Comparison of ENCODE assay signal across 8 mouse cellular contexts in the genomic region with DNA sequence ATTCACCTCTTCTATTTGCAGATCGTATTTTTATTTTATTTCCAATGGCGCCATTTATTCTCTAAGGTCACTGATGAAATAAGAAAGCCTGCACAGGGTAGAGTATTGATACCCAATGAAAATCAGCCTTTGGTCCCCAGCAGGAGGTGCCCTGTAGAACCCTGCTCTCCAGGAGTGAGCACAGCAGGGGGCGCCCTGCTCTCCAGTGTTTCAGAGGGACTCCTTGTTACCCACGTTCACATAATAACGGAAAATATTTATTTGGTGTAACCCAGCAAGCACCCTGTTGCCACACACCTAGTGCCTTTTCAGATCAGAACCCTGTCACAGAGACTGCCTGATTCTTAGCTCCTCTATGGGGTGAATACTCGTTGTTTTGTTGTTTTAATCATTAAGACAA. TPM values are rescaled to one million over a fixed set of nuclear protein-coding genes. Genes with fewer than 3 reads are reported as not detected.
A peak's percentile ranks its signal among the peaks of the same experiment; 100 is the strongest.
DNase-seq lines count a peak whose midpoint lies in the region; ATAC-seq and TF ChIP-seq lines count a peak whose summit lies in the region.

No protein-coding gene starts in this region.

- 61% methylated on average over 6 of the region's 6 CpGs for WGBS in cerebellum, adult 2 months
- 37% methylated on average over 6 of the region's 6 CpGs for WGBS in heart, embryonic 12.5 days
- 43% methylated on average over 6 of the region's 6 CpGs for WGBS in lung, embryonic 16.5 days

- peaks cover 6% of the 10 kb centered on the region for H3K9me3 ChIP-seq in G1E (replicated peaks)
- no peaks in the 10 kb centered on the region; the same call in 1 of the 2 replicates for H3K9me3 ChIP-seq in heart, embryonic 12.5 days (replicated peaks)
- H3K9me3 ChIP-seq in lung, embryonic 16.5 days (ENCODE audit: control insufficient read depth, low read length), result no peaks in the 10 kb centered on the region

- no peak overlapping the region for H3K27ac ChIP-seq in cerebellum, adult 2 months (ENCODE audit: insufficient read depth, low read length)
- peak overlapping the region; percentile 100 for H3K27ac ChIP-seq in heart, embryonic 12.5 days (ENCODE audit: poor library complexity, severe bottlenecking)
- H3K27ac ChIP-seq in lung, embryonic 16.5 days (ENCODE audit: low read length), result peak overlapping the region; percentile 98

- H3K4me3 ChIP-seq in cerebellum, adult 2 months (replicated peaks; ENCODE audit: insufficient read depth, low read depth, low read length), result no peak overlapping the region
- no peak overlapping the region; the same call in 1 of the 2 replicates for H3K4me3 ChIP-seq in G1E (ENCODE audit: low read depth, low read length)
- no peak overlapping the region for H3K4me3 ChIP-seq in heart, embryonic 12.5 days
- H3K4me3 ChIP-seq in lung, embryonic 16.5 days (ENCODE audit: low read length), result no peak overlapping the region

- H3K4me1 ChIP-seq in cerebellum, adult 2 months (ENCODE audit: control insufficient read depth, insufficient read depth, low read length), result peaks cover 22% of the 10 kb centered on the region
- H3K4me1 ChIP-seq in G1E (ENCODE audit: insufficient read depth, low read depth, low read length), result peaks cover 52% of the 10 kb centered on the region
- peaks cover 38% of the 10 kb centered on the region for H3K4me1 ChIP-seq in heart, embryonic 12.5 days (replicated peaks)
- peaks cover 35% of the 10 kb centered on the region for H3K4me1 ChIP-seq in lung, embryonic 16.5 days (replicated peaks; ENCODE audit: control insufficient read depth, insufficient read depth, low read length)

- H3K27me3 ChIP-seq in cerebellum, adult 2 months (ENCODE audit: control insufficient read depth, insufficient read depth, low read length), result no peaks in the 10 kb centered on the region
- H3K27me3 ChIP-seq in G1E (ENCODE audit: insufficient read depth, low read length), result no peaks in the 10 kb centered on the region
- H3K27me3 ChIP-seq in heart, embryonic 12.5 days (replicated peaks), result no peaks in the 10 kb centered on the region
- H3K27me3 ChIP-seq in lung, embryonic 16.5 days (ENCODE audit: control insufficient read depth, insufficient read depth, low read depth, low read length), result no peaks in the 10 kb centered on the region

- peak; percentile 43; the same call in 1 of the 2 replicates for ATAC-seq in G1E (ENCODE audit: extremely low read depth, insufficient number of reproducible peaks, low FRiP score, poor library complexity, severe bottlenecking)
- ATAC-seq in common myeloid progenitor, adult 5-6 weeks (replicated peaks; ENCODE audit: low read depth, poor library complexity, severe bottlenecking), result peak; percentile 37
- ATAC-seq in heart, embryonic 12.5 days (ENCODE audit: insufficient number of reproducible peaks, low FRiP score), result no peak
- no peak for ATAC-seq in lung, embryonic 16.5 days (ENCODE audit: low read depth)

- H3K4me2 ChIP-seq in heart, embryonic 12.5 days, result no peak overlapping the region
- H3K4me2 ChIP-seq in lung, embryonic 16.5 days (ENCODE audit: low read depth, low read length), result no peak overlapping the region

- 0 out of 2 replicates have a peak overlapping the region, but pooled peaks have one; percentile 87 for H3K9ac ChIP-seq in heart, embryonic 12.5 days
- no peak overlapping the region for H3K9ac ChIP-seq in lung, embryonic 16.5 days (ENCODE audit: low read length)

- peak; percentile 47 to 53 for DNase-seq in cerebellum, adult 2 months
- DNase-seq in cerebellum, adult 11 months, result no peak
- DNase-seq in G1E (ENCODE audit: low spot score), result peak; percentile 42
- peak; percentile 84 for DNase-seq in kidney, postnatal 25 days
- peak; percentile 69 for DNase-seq in spleen, adult 12 weeks (ENCODE audit: low spot score)

- TF ChIP-seq CTCF in cerebellum, adult 2 months (IDR thresholded peaks at IDR 0.05; ENCODE audit: borderline replicate concordance, insufficient read depth, low read depth, low read length), result peak; percentile 22; the same call in 1 of the 2 replicates
- peak; percentile 37; the same call in 1 of the 2 replicates for TF ChIP-seq CTCF in G1E (IDR thresholded peaks at IDR 0.05; ENCODE audit: low read depth, low read length)

- H3K36me3 ChIP-seq in G1E (replicated peaks), result peaks cover 49% of the 10 kb centered on the region
- H3K36me3 ChIP-seq in heart, embryonic 12.5 days, result peaks cover 22% of the 10 kb centered on the region
- H3K36me3 ChIP-seq in lung, embryonic 16.5 days (ENCODE audit: control insufficient read depth, insufficient read depth, low read length), result no peaks in the 10 kb centered on the region

- TF ChIP-seq POLR2A in cerebellum, adult 2 months (IDR thresholded peaks at IDR 0.05; ENCODE audit: borderline replicate concordance, insufficient read depth, low read length), result no peak

RNA-seq across cellular contexts. Expression of a gene that starts 11.3 kb away (rescaled TPM):
- 42.0 and 42.4 TPM in 2 replicates for polyA plus RNA-seq in cerebellum, adult 2 months (2012; rRNA removed)
- 231 and 246 TPM in 2 replicates for total RNA-seq in G1E (2014; fragmentation: Nextera tagmentation)
- total RNA-seq in G1E (2017), result 78.9 and 81.3 TPM in 2 replicates
- 101 and 106 TPM in 2 replicates for polyA plus RNA-seq in G1E (2012)
- total RNA-seq in common myeloid progenitor, adult 5-6 weeks (2017), result 72.3 and 85.4 TPM in 2 replicates
- polyA plus RNA-seq in heart, embryonic 12.5 days (2016; fragmentation: Nextera tagmentation; extraction: Ambion mirVana), result 8.9 and 9.7 TPM in 2 replicates
- polyA plus RNA-seq in lung, embryonic 16.5 days (2015; fragmentation: Nextera tagmentation; extraction: Ambion mirVana), result 11.7 and 12.8 TPM in 2 replicates

Comparison
In these comparisons a context has a peak if more than half of its experiments do, and no peak if none do; other contexts are left out.
1. ATAC-seq: peak in G1E (single experiment) and common myeloid progenitor, adult 5-6 weeks (single experiment); none in heart, embryonic 12.5 days (single experiment) and lung, embryonic 16.5 days (single experiment).